Mouse (Mus musculus) kidney, adult 2 months (tissue): ENCODE measurements at regions not wholly inside any gene's neighbourhood (a gene's known extent, or its start where the extent isn't known, plus 50 kb on each side); places are given as distances from the start of the nearest gene placed in this dataset.

Experiments used
- CTCF ChIP-seq: fragments of 200-500 bp; conservative IDR thresholded peaks from 2 replicates; pipeline ENCODE4 v1.5.1; 2011; ENCODE audit warnings: low read depth, mild to moderate bottlenecking, control low read depth, low read length, moderate library complexity, mixed read lengths; ENCODE audit not compliant: insufficient read depth, insufficient read length
- POLR2A ChIP-seq: fragments of 200-500 bp; IDR thresholded peaks from one replicate; pipeline ENCODE4 v1.6.1; 2011; ENCODE audit warnings: low read depth, low read length, control low read depth

DNA sequence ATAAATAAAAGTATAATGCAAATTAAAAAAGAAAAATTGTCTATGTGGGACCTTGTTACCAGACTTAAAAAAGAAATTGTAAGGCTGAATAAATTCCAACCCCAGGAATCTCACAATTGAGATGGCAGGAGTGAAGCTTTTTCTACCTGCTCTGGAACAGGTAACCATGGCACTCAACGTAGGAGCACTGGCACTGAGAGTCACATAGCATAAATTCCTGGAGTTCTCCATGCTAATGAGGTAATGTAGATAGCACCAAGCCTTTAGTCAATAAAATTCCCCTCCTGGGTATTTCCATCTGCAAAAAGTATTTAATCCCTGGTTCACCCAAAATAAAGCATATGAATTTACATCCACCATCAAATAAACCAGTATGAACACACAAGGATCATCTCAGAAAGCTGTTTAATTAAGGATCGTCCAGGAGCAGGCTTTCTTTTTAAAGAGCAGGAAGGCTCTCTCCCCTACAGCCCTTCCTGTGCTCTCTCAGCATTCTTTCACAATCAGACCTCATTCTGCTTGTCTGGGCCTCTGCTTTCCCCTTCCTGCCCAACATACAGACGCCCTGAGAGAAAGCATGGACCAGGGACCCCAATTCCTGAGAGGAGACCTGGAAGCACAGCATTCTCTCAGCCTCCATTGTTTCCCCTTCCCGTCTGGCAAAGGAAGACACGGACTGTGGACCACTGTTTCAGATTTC is 481.4 kb upstream of the A830018L16Rik start:
- TF ChIP-seq CTCF, result no peak
- TF ChIP-seq POLR2A, result no peak
